Mouse (Mus musculus) left cerebral cortex, adult 2 months (tissue): ENCODE data around the gene Gramd1b. TPM values are rescaled to one million over a fixed set of nuclear protein-coding genes. Genes with fewer than 3 reads are reported as not detected.

Experiments used
- DNase-seq, 2 experiments: peaks; one replicate each; pipeline ENCODE4 v3.0.0; 2021 to 2022; ENCODE audit warnings: low spot score in 2 of 2, mixed read lengths in 1 of 2; ENCODE audit errors: extremely low spot score in 1 of 2
- H3K27ac ChIP-seq: fragments of 200-600 bp; 2 replicates; pipeline ENCODE4 v1.8.1; 2022
- H3K4me3 ChIP-seq: fragments of 200-600 bp; 2 replicates; pipeline ENCODE4 v1.8.1; 2022
- CTCF ChIP-seq: fragments of 200-600 bp; IDR thresholded peaks from 2 replicates; pipeline ENCODE4 v1.8.1; 2022; ENCODE audit warnings: antibody characterized with exemption, mild to moderate bottlenecking, moderate library complexity
- intact Hi-C: fragments of 180-260 bp; cut with DNase I; formaldehyde crosslinking; loops from one replicate; pipeline ENCODE4 v1.15.1; 2025
- total RNA-seq, 2 experiments: library from RNA; stranded (reverse); gene quantifications; 2 replicates each; pipeline ENCODE4 v1.2.3; 2021

Gramd1b gene
- total RNA-seq, 2 experiments from 2014 or later = 178 to 192 TPM

DNA sequence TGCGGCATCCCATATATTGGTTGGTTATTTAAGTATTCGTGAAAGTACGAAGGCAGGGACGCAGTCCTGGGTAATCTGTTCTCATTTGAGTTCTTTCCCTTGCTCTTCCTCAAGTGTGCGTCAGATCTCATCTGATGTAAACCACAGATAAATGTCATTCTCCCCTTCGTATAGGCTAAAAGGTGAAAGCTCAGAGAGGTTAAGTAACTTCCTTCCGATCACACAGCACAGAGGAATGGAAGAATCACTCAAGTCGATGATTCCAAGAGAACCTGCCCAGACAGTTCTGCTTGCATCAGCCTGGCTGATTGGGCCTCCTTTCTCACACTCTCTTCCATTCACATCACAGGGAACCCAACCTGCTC lies 140.8 kb downstream of the Gramd1b start:
- no peak for DNase-seq

DNA sequence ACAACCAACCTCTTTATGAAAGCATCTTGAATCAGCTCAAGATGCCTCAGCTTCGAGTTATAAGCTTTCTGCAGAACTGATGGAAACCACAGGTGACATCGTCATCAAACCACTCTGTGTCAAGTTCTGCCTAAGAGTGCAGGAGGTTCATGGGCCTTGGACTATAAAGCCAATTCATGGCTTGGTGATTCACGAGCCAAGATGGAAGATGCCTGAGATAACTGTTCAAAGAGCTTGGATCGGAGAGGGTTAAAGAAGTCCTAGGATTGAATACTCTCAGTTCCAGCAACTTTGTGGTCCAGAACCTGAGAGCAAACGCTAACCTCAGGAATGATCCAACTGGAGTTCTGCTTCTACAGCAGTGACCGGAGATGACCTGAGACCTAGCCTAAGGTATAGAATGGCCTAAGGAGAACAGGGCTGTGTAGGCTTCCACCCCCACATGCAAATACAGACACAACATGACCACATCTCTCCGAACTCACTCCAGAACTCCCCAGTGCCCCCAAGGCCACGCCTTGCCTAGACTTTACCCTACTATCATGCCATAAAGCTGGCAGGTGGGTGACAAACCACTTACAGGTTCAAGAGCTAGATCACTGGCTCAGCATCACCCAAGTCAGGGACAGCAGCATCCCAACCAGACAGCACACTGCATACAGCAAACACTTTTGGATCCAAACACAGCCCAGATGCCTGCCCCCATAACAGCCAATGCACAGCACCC lies 141.4 kb downstream of the Gramd1b start:
- intact Hi-C loops = loop anchor here (5.0 to 10.0 kb wide), 2 partner anchors 43 to 165 kb away; no protein-coding TSS in a partner anchor
- Histone ChIP-seq H3K4me3 (no peak overlapping the region; the same call in 1 of the 2 replicates), H3K27ac (peak overlapping the region; percentile 40; the same call in 1 of the 2 replicates)
- no peak for TF ChIP-seq CTCF
- no peak for DNase-seq

More for the DNA sequence above, 140.8 kb downstream of the Gramd1b start:
- peak overlapping the region; percentile 88 for H3K27ac ChIP-seq
- intact Hi-C loops = loop anchor here (5.0 to 10.0 kb wide), 2 partner anchors 43 to 166 kb away; no protein-coding TSS in a partner anchor
- no peak for TF ChIP-seq CTCF
- peak overlapping the region; percentile 18; the same call in 1 of the 2 replicates for H3K4me3 ChIP-seq

DNA sequence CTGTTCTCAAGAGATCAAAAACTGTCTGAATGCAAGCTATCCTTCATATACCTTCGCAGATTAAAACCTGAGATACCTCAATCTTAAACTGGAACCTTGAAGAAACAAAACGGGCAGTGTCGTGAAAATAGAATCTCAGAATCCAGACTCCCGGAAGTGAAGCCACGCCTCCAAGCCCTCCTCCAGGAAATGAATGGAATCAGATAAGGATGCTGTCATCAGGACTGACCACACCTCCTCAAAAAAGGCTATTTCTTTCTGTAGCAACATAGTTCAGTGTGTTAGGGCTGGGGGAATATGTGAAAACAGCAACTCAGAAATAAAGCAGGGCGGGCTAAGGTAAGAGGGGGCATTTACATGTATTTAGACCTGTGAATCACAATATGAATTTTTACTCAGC lies 142.0 kb downstream of the Gramd1b start:
- DNase-seq = no peak
- no peak overlapping the region for H3K4me3 ChIP-seq
- TF ChIP-seq CTCF = no peak
- no peak overlapping the region for H3K27ac ChIP-seq
- intact Hi-C loops = no loop called here

GRCm38 (mm10) chr9:40384781-40385180 lies 146.4 kb downstream of the Gramd1b start:
- TF ChIP-seq CTCF = no peak
- intact Hi-C loops = no loop called here
- Histone ChIP-seq H3K27ac (no peak overlapping the region), H3K4me3 (no peak overlapping the region)
- no peak for DNase-seq

DNA sequence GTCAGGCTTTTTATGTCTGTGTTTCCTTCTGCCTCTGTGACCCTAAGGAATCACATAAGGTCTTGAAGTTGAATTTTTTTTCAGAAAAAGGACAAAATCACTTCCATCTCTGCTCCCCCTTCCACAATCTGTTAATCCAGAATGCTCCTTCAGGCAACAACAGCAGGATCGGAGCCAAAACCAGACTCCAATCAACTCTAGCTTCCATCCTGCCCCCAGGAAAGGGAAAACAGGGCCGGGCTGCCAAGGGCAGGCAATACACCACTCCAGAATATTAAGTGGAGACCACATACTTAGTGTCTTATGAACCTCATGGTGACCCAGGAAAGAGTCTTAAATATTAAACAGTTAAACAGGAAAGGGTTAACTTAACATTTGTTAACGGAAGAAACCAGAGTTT lies 148.7 kb downstream of the Gramd1b start:
- no peak overlapping the region for H3K4me3 ChIP-seq

DNA sequence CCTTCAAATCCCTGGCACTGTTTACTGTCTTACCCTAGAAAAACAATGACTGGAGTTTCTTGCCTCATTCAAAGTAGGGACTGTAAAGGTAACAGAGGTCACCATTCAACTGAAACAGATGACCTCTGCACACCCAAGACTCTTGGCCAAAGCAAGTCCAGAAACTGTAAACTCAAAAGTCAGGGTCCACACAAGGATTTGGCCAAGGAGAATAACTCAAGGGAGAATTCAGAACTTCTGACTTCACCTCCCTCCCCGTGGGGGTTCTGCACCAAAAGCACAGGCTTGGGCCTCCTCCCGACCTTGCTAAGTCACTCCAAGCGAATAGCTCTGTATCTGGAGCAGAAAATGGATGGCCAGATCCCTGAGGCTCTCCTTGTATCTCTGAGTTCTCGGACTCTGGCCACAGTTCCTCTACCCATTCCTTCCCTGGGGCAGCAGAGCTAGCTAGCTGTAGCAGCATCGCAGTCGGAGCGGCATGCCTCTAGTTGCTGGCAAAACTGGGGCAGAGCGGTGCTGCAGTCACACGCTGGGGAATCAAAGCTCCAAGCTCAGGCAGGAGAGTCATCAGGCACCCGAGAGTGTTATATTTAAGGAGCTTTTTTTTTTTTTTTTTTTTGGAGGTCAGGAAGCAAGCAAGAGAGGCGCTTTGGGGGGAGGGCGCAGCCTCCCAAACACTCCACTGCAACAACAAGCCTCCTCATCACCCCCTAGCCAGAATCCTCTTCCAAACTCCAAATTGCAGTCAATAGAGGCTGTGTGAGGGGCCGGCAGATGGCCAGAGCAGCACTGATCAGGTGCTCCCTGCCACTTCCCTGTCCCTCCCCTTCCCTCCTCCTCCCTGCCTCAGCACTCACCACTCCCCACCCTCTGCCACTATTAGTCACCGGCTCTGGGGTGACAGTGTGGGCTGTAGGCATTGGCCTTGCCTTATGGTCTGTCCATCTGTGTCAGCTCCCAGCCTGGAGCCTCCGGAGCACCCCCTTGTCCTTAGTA lies 149.5 kb downstream of the Gramd1b start:
- no peak for TF ChIP-seq CTCF
- Histone ChIP-seq H3K27ac (peak overlapping the region; percentile 90), H3K4me3 (no peak overlapping the region)
- DNase-seq = peak; percentile 58 to 60
- intact Hi-C loops = no loop called here

More for the DNA sequence above, 148.7 kb downstream of the Gramd1b start:
- no peak for DNase-seq
- peak overlapping the region; percentile 90 for H3K27ac ChIP-seq
- no peak for TF ChIP-seq CTCF
- intact Hi-C loops = no loop called here

- intact Hi-C loops = loop anchor here (5.0 kb wide), 1 partner anchor 35 kb away; no protein-coding TSS in a partner anchor
- TF ChIP-seq CTCF = no peak
- no peak for DNase-seq
- H3K27ac ChIP-seq = peak overlapping the region; percentile 92
- peak overlapping the region; percentile 77 for H3K4me3 ChIP-seq
Observed at GRCm38 (mm10) chr9:40376711-40377410, 154.3 kb downstream of the Gramd1b start.

DNA sequence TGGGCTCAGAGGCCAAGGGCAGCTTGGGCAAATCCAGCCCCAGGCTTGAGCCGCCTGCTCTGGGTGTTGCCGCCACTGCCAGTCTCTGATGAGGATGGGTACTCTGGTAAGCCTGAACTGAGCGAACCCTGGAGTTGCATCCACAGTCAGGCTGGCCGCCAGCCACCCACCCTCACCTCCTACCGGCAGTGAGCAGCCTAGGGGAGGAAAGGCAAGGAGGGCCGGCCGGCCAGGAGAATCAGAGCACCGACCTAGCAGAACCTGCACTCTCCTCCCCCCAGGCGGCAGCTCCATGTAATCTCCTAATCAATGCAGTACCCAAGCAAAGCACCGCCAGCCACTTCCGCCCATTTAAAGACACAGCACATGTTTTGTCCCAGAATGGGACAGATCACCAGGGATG lies 155.0 kb downstream of the Gramd1b start:
- H3K27ac ChIP-seq = peak overlapping the region; percentile 92
- peak; percentile 48 for TF ChIP-seq CTCF
- peak overlapping the region; percentile 77 for H3K4me3 ChIP-seq
- DNase-seq = peak; percentile 71
- intact Hi-C loops = loop anchor here (5.0 kb wide), 1 partner anchor 34 kb away; no protein-coding TSS in a partner anchor

DNA sequence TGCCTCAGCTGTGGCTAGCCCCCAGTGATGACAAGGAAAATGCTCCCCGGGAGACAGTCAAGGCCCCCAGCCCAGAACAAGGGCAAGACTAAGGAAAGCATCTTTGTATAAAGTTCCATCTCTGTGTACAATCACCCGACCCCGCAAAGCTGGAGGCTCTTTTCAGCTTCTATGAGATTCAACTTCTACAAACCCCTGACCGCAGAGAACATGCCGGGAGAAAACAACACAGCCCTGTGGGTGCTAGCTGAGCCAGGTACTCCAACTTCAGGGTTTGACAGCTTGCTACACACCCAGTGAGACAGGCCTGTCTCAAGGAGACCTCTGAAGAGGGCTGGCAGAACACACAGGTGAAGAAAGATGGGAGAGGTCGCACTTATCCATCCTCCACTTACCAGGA lies 155.7 kb downstream of the Gramd1b start:
- no peak for TF ChIP-seq CTCF
- peak overlapping the region; percentile 77 for H3K4me3 ChIP-seq
- intact Hi-C loops = loop anchor here (2.0 to 5.0 kb wide), 2 partner anchors 25 to 33 kb away; no protein-coding TSS in a partner anchor
- peak overlapping the region; percentile 92 for H3K27ac ChIP-seq
- DNase-seq = peak in 1 of 2 experiments; percentile 20

DNA sequence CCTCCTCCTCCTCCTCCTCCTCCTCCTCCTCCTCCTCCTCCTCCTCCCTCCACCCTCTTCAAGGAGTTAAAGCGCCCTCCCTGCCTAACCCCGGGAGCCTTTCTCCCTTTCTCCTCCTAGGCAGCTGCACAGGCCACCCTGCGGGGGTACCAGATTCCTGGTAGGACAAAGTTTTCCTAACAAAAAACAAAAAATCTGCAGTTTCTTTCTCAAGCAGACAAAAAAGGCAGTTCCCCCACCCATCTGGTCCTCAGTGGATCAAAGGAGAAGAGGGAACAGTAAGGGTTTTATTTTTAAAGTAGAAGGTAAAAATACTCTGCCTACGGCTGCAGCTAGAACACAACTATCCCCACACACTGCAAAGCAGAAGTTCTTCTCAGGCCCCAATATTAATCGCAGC lies 156.2 kb downstream of the Gramd1b start:
- no peak for DNase-seq
- TF ChIP-seq CTCF = no peak
- intact Hi-C loops = loop anchor here (2.0 to 5.0 kb wide), 2 partner anchors 24 to 33 kb away; no protein-coding TSS in a partner anchor
- Histone ChIP-seq H3K4me3 (peak overlapping the region; percentile 77), H3K27ac (peak overlapping the region; percentile 92)

GRCm38 (mm10) chr9:40374533-40374971 lies 156.6 kb downstream of the Gramd1b start:
- peak overlapping the region; percentile 92 for H3K27ac ChIP-seq
- TF ChIP-seq CTCF = no peak
- peak in 1 of 2 experiments; percentile 21 for DNase-seq
- intact Hi-C loops = loop anchor here (2.0 kb wide), 1 partner anchor 24 kb away; no protein-coding TSS in a partner anchor
- H3K4me3 ChIP-seq = peak overlapping the region; percentile 77
